Mouse (Mus musculus): Measurements from ENCODE around the gene Kalrn. TPM values are rescaled to one million over a fixed set of nuclear protein-coding genes. Genes with fewer than 3 reads are reported as not detected.
A peak's percentile ranks its signal among the peaks of the same experiment; 100 is the strongest.

Kalrn gene
- polyA plus RNA-seq, 1 experiment from 2014 or later = 16.8 TPM

GRCm38 (mm10) chr16:34279654-34280383 lies 293.5 kb downstream of the Kalrn start:
- 89% methylated on average over 7 of the region's 7 CpGs for WGBS
- H3K4me1 ChIP-seq (ENCODE audit: control insufficient read depth, insufficient read depth, low read length) = no peaks in the 10 kb centered on the region
- H3K4me3 ChIP-seq (ENCODE audit: low read depth, low read length) = no peak overlapping the region
- DNase-seq (ENCODE audit: low spot score, missing footprints) (peak; percentile 73), ATAC-seq (ENCODE audit: low FRiP score) (no peak)
- no peak overlapping the region for H3K4me2 ChIP-seq
- H3K9ac ChIP-seq (ENCODE audit: low read length) = no peak overlapping the region
- no peaks in the 10 kb centered on the region for H3K36me3 ChIP-seq (ENCODE audit: control insufficient read depth, insufficient read depth, low read length)
- no peak overlapping the region for H3K27ac ChIP-seq (ENCODE audit: low read depth, low read length)
- no peaks in the 10 kb centered on the region for H3K9me3 ChIP-seq (ENCODE audit: control insufficient read depth, low read length)
- H3K27me3 ChIP-seq (ENCODE audit: control insufficient read depth, insufficient read depth, low read length) = no peaks in the 10 kb centered on the region

GRCm38 (mm10) chr16:34278249-34278790 lies 295.0 kb downstream of the Kalrn start:
- DNase-seq (ENCODE audit: low spot score, missing footprints) (peak; percentile 77), ATAC-seq (ENCODE audit: low FRiP score) (no peak)
- H3K27me3 ChIP-seq (ENCODE audit: control insufficient read depth, insufficient read depth, low read length) = no peaks in the 10 kb centered on the region
- no peak overlapping the region for H3K27ac ChIP-seq (ENCODE audit: low read depth, low read length)
- no peaks in the 10 kb centered on the region for H3K36me3 ChIP-seq (ENCODE audit: control insufficient read depth, insufficient read depth, low read length)
- no peak overlapping the region for H3K9ac ChIP-seq (ENCODE audit: low read length)
- no peaks in the 10 kb centered on the region for H3K9me3 ChIP-seq (ENCODE audit: control insufficient read depth, low read length)
- 59% methylated on average over 4 of the region's 4 CpGs for WGBS
- H3K4me2 ChIP-seq = no peak overlapping the region
- H3K4me3 ChIP-seq (ENCODE audit: low read depth, low read length) = no peak overlapping the region
- H3K4me1 ChIP-seq (ENCODE audit: control insufficient read depth, insufficient read depth, low read length) = no peaks in the 10 kb centered on the region

- no peak for DNase-seq (ENCODE audit: low spot score, missing footprints)
These were observed 298.7 kb downstream of the Kalrn start for GRCm38 (mm10) chr16:34274607-34275006.

GRCm38 (mm10) chr16:34271476-34271875 lies 301.9 kb downstream of the Kalrn start:
- ATAC-seq (ENCODE audit: low FRiP score) (no peak), DNase-seq (ENCODE audit: low spot score, missing footprints) (no peak)
- no peak overlapping the region for H3K27ac ChIP-seq (ENCODE audit: low read depth, low read length)
- no peaks in the 10 kb centered on the region for H3K4me1 ChIP-seq (ENCODE audit: control insufficient read depth, insufficient read depth, low read length)
- no peaks in the 10 kb centered on the region for H3K9me3 ChIP-seq (ENCODE audit: control insufficient read depth, low read length)
- H3K4me2 ChIP-seq = no peak overlapping the region
- WGBS = 94% methylated on average over 5 of the region's 5 CpGs
- no peak overlapping the region for H3K9ac ChIP-seq (ENCODE audit: low read length)
- no peak overlapping the region for H3K4me3 ChIP-seq (ENCODE audit: low read depth, low read length)
- no peaks in the 10 kb centered on the region for H3K36me3 ChIP-seq (ENCODE audit: control insufficient read depth, insufficient read depth, low read length)
- no peaks in the 10 kb centered on the region for H3K27me3 ChIP-seq (ENCODE audit: control insufficient read depth, insufficient read depth, low read length)

More at GRCm38 (mm10) chr16:34274607-34275006, 298.7 kb downstream of the Kalrn start:
- no peaks in the 10 kb centered on the region for H3K9me3 ChIP-seq (ENCODE audit: control insufficient read depth, low read length)
- no peaks in the 10 kb centered on the region for H3K4me1 ChIP-seq (ENCODE audit: control insufficient read depth, insufficient read depth, low read length)
- H3K27ac ChIP-seq (ENCODE audit: low read depth, low read length) = no peak overlapping the region
- no peak for ATAC-seq (ENCODE audit: low FRiP score)
- no peak overlapping the region for H3K4me2 ChIP-seq
- H3K36me3 ChIP-seq (ENCODE audit: control insufficient read depth, insufficient read depth, low read length) = no peaks in the 10 kb centered on the region
- H3K27me3 ChIP-seq (ENCODE audit: control insufficient read depth, insufficient read depth, low read length) = no peaks in the 10 kb centered on the region
- no peak overlapping the region for H3K9ac ChIP-seq (ENCODE audit: low read length)
- H3K4me3 ChIP-seq (ENCODE audit: low read depth, low read length) = no peak overlapping the region

- H3K36me3 ChIP-seq (ENCODE audit: control insufficient read depth, insufficient read depth, low read length) = no peaks in the 10 kb centered on the region
- ATAC-seq (ENCODE audit: low FRiP score) = no peak
- H3K4me2 ChIP-seq = no peak overlapping the region
- no peaks in the 10 kb centered on the region for H3K27me3 ChIP-seq (ENCODE audit: control insufficient read depth, insufficient read depth, low read length)
- no peak overlapping the region for H3K4me3 ChIP-seq (ENCODE audit: low read depth, low read length)
- no peak for DNase-seq (ENCODE audit: low spot score, missing footprints)
- H3K27ac ChIP-seq (ENCODE audit: low read depth, low read length) = no peak overlapping the region
- no peaks in the 10 kb centered on the region for H3K4me1 ChIP-seq (ENCODE audit: control insufficient read depth, insufficient read depth, low read length)
- H3K9me3 ChIP-seq (ENCODE audit: control insufficient read depth, low read length) = no peaks in the 10 kb centered on the region
- H3K9ac ChIP-seq (ENCODE audit: low read length) = no peak overlapping the region
- 85% methylated on average over 2 of the region's 2 CpGs for whole genome bisulfite sequencing
These were observed 302.7 kb downstream of the Kalrn start for GRCm38 (mm10) chr16:34270681-34271080.

- Histone ChIP-seq H3K4me3 (ENCODE audit: low read depth, low read length) (no peak overlapping the region), H3K27me3 (ENCODE audit: control insufficient read depth, insufficient read depth, low read length) (no peaks in the 10 kb centered on the region), H3K9ac (ENCODE audit: low read length) (no peak overlapping the region), H3K9me3 (ENCODE audit: control insufficient read depth, low read length) (no peaks in the 10 kb centered on the region), H3K27ac (ENCODE audit: low read depth, low read length) (no peak overlapping the region), H3K36me3 (ENCODE audit: control insufficient read depth, insufficient read depth, low read length) (no peaks in the 10 kb centered on the region), H3K4me2 (no peak overlapping the region), H3K4me1 (ENCODE audit: control insufficient read depth, insufficient read depth, low read length) (no peaks in the 10 kb centered on the region)
- 92% methylated on average over 8 of the region's 8 CpGs for WGBS
- DNase-seq (ENCODE audit: low spot score, missing footprints) = no peak
- no peak for ATAC-seq (ENCODE audit: low FRiP score)
These were observed 303.7 kb downstream of the Kalrn start for GRCm38 (mm10) chr16:34269642-34270041.

GRCm38 (mm10) chr16:34267751-34268150 lies 305.6 kb downstream of the Kalrn start:
- no peak overlapping the region for H3K27ac ChIP-seq (ENCODE audit: low read depth, low read length)
- H3K4me2 ChIP-seq = no peak overlapping the region
- H3K9ac ChIP-seq (ENCODE audit: low read length) = no peak overlapping the region
- H3K4me3 ChIP-seq (ENCODE audit: low read depth, low read length) = no peak overlapping the region
- 85% methylated on average over 1 of the region's 1 CpGs for WGBS
- no peaks in the 10 kb centered on the region for H3K36me3 ChIP-seq (ENCODE audit: control insufficient read depth, insufficient read depth, low read length)
- H3K4me1 ChIP-seq (ENCODE audit: control insufficient read depth, insufficient read depth, low read length) = peaks cover 5% of the 10 kb centered on the region; the same call in 1 of the 2 replicates
- no peaks in the 10 kb centered on the region for H3K27me3 ChIP-seq (ENCODE audit: control insufficient read depth, insufficient read depth, low read length)
- DNase-seq (ENCODE audit: low spot score, missing footprints) = no peak
- H3K9me3 ChIP-seq (ENCODE audit: control insufficient read depth, low read length) = no peaks in the 10 kb centered on the region
- no peak for ATAC-seq (ENCODE audit: low FRiP score)

GRCm38 (mm10) chr16:34264671-34265070 lies 308.7 kb downstream of the Kalrn start:
- no peak for DNase-seq (ENCODE audit: low spot score, missing footprints)
- WGBS = 91% methylated on average over 3 of the region's 3 CpGs

GRCm38 (mm10) chr16:34262731-34263460 lies 310.4 kb downstream of the Kalrn start:
- Histone ChIP-seq H3K27me3 (ENCODE audit: control insufficient read depth, insufficient read depth, low read length) (no peaks in the 10 kb centered on the region), H3K9me3 (ENCODE audit: control insufficient read depth, low read length) (no peaks in the 10 kb centered on the region), H3K4me3 (ENCODE audit: low read depth, low read length) (no peak overlapping the region), H3K27ac (ENCODE audit: low read depth, low read length) (no peak overlapping the region), H3K4me1 (ENCODE audit: control insufficient read depth, insufficient read depth, low read length) (peaks cover 8% of the 10 kb centered on the region; the same call in 1 of the 2 replicates), H3K36me3 (ENCODE audit: control insufficient read depth, insufficient read depth, low read length) (no peaks in the 10 kb centered on the region), H3K9ac (ENCODE audit: low read length) (no peak overlapping the region), H3K4me2 (no peak overlapping the region)
- ATAC-seq (ENCODE audit: low FRiP score) (no peak), DNase-seq (ENCODE audit: low spot score, missing footprints) (no peak)
- 75% methylated on average over 22 of the region's 22 CpGs for WGBS

More at GRCm38 (mm10) chr16:34264671-34265070, 308.7 kb downstream of the Kalrn start:
- no peaks in the 10 kb centered on the region for H3K9me3 ChIP-seq (ENCODE audit: control insufficient read depth, low read length)
- H3K4me3 ChIP-seq (ENCODE audit: low read depth, low read length) = no peak overlapping the region
- no peak overlapping the region for H3K9ac ChIP-seq (ENCODE audit: low read length)
- no peaks in the 10 kb centered on the region for H3K27me3 ChIP-seq (ENCODE audit: control insufficient read depth, insufficient read depth, low read length)
- no peak for ATAC-seq (ENCODE audit: low FRiP score)
- H3K27ac ChIP-seq (ENCODE audit: low read depth, low read length) = no peak overlapping the region
- H3K4me2 ChIP-seq = no peak overlapping the region
- H3K36me3 ChIP-seq (ENCODE audit: control insufficient read depth, insufficient read depth, low read length) = no peaks in the 10 kb centered on the region
- peaks cover 8% of the 10 kb centered on the region; the same call in 1 of the 2 replicates for H3K4me1 ChIP-seq (ENCODE audit: control insufficient read depth, insufficient read depth, low read length)

All from midbrain, embryonic 11.5 days (tissue).